Mouse (Mus musculus): ENCODE data around the gene Vmn1r74. TPM values are rescaled to one million over a fixed set of nuclear protein-coding genes. Genes with fewer than 3 reads are reported as not detected.
"Not testable (repeated sequence)": the region's sequence is repeated elsewhere in the genome, so short reads cannot be mapped to it uniquely, and the experiment has no call there.

Gene Vmn1r74
- not detected in 2 replicates for polyA plus RNA-seq (2014; fragmentation: Nextera tagmentation; extraction: Ambion mirVana)

DNA sequence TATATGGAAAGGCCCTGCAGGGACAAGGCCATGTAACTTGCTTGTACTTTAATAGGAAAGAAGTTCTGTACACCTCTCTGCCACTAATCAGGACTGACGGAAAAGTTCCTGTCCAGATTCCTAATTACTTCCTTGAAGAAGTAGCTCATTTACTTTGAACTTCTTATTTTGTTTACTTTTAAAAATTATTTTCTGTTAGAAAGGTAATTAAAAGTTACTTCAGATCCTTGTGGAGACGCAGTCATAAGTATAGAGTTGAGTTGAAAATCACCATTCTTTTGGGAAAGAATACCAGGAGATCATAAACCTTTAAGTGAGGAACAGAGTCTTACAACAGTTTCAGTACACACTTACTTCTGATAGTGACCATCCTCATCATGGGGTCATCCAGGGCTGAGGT is at the start of gene Vmn1r74:
TSS of gene Vmn1r74 (plus strand) at position 301 of the 400 bp plus-strand sequence.
- 71% methylated on average over 2 of the region's 2 CpGs for WGBS
- no peaks in the 10 kb centered on the region for H3K27me3 ChIP-seq (replicated peaks; ENCODE audit: control insufficient read depth, insufficient read depth, low read length)
- H3K4me3 ChIP-seq (ENCODE audit: low read depth, low read length): no peak within 1 kb of the TSS
- no peak within 1 kb of the TSS for H3K27ac ChIP-seq (ENCODE audit: low read depth, low read length)
- H3K9me3 ChIP-seq (ENCODE audit: control insufficient read depth, low read length): no peaks in the 10 kb centered on the region
- DNase-seq (ENCODE audit: low spot score): no peak
- H3K4me2 ChIP-seq: no peak within 1 kb of the TSS
- H3K9ac ChIP-seq (ENCODE audit: low read depth, low read length): no peak within 1 kb of the TSS
- ATAC-seq (replicated peaks; ENCODE audit: low FRiP score): no peak
- H3K4me1 ChIP-seq (replicated peaks; ENCODE audit: control insufficient read depth, insufficient read depth, low read length): no peaks in the 10 kb centered on the region
- no peaks in the 10 kb centered on the region for H3K36me3 ChIP-seq (ENCODE audit: control insufficient read depth, insufficient read depth, low read length)

DNA sequence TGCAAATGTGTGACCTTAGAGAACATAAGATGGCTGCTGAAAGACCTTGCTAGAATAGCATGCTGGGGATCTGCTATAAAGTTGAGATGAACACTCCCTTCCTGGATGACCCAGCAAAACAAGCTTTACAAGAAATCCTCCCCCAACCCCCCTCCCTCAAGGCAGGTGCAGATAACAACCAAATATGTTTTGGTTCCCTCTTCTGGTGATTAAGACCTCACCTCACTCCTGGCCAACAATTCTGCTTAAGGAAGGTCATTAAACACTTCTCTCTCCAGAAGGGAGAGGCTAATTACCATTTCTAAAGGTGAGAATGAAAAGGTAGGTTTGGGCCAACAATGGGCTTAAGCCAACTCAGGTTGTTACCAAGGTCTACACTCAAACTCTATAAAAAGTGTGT is 20.0 kb upstream of the Vmn1r74 start:
- Histone ChIP-seq H3K4me3 (ENCODE audit: low read depth, low read length) (no peak overlapping the region), H3K9ac (ENCODE audit: low read depth, low read length) (no peak overlapping the region), H3K27ac (ENCODE audit: low read depth, low read length) (no peak overlapping the region), H3K9me3 (ENCODE audit: control insufficient read depth, low read length) (peaks cover 5% of the 10 kb centered on the region), H3K4me1 (replicated peaks; ENCODE audit: control insufficient read depth, insufficient read depth, low read length) (no peaks in the 10 kb centered on the region), H3K4me2 (no peak overlapping the region), H3K27me3 (replicated peaks; ENCODE audit: control insufficient read depth, insufficient read depth, low read length) (no peaks in the 10 kb centered on the region), H3K36me3 (ENCODE audit: control insufficient read depth, insufficient read depth, low read length) (no peaks in the 10 kb centered on the region)
- ATAC-seq (replicated peaks; ENCODE audit: low FRiP score) (no peak), DNase-seq (ENCODE audit: low spot score) (no peak)

DNA sequence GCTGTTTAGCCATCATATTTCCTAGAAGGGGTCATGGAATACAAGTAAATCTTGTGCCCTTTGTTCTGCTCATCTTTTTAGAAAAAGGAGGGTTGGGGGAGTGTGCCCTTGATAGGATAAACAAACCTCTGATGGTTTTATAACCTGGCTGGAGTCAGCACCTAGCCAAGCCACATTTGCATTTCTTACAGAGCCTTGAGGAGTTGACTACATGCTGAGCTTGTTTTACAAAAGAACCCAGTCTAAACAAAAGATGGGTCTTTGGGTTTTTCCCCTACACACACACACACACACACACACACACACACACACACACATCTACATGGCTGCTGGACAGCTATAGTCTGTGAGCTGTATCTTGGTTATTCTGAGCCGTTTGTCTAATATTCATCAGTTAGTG is 11.6 kb upstream of the Vmn1r74 start:
- Histone ChIP-seq H3K27ac (ENCODE audit: low read depth, low read length) (no peak overlapping the region), H3K4me2 (no peak overlapping the region), H3K4me1 (replicated peaks; ENCODE audit: control insufficient read depth, insufficient read depth, low read length) (no peaks in the 10 kb centered on the region), H3K36me3 (ENCODE audit: control insufficient read depth, insufficient read depth, low read length) (no peaks in the 10 kb centered on the region), H3K9me3 (ENCODE audit: control insufficient read depth, low read length) (peaks cover 3% of the 10 kb centered on the region; the same call in 1 of the 2 replicates), H3K9ac (ENCODE audit: low read depth, low read length) (no peak overlapping the region), H3K27me3 (replicated peaks; ENCODE audit: control insufficient read depth, insufficient read depth, low read length) (no peaks in the 10 kb centered on the region), H3K4me3 (ENCODE audit: low read depth, low read length) (no peak overlapping the region)
- WGBS: 93% methylated on average over 1 of the region's 1 CpGs
- DNase-seq (ENCODE audit: low spot score) (no peak), ATAC-seq (replicated peaks; ENCODE audit: low FRiP score) (no peak)

GRCm38 (mm10) chr7:11823246-11823645 is 10.5 kb upstream of the Vmn1r74 start:
- H3K9me3 ChIP-seq (ENCODE audit: control insufficient read depth, low read length); H3K36me3 ChIP-seq (ENCODE audit: control insufficient read depth, insufficient read depth, low read length); ATAC-seq (replicated peaks; ENCODE audit: low FRiP score); H3K4me2 ChIP-seq; DNase-seq (ENCODE audit: low spot score); H3K4me3 ChIP-seq (ENCODE audit: low read depth, low read length); H3K27ac ChIP-seq (ENCODE audit: low read depth, low read length); H3K4me1 ChIP-seq (replicated peaks; ENCODE audit: control insufficient read depth, insufficient read depth, low read length); H3K27me3 ChIP-seq (replicated peaks; ENCODE audit: control insufficient read depth, insufficient read depth, low read length); H3K9ac ChIP-seq (ENCODE audit: low read depth, low read length): not testable (repeated sequence)
- whole genome bisulfite sequencing: 84% methylated on average over 9 of the region's 9 CpGs

- H3K4me1 ChIP-seq (replicated peaks; ENCODE audit: control insufficient read depth, insufficient read depth, low read length): no peaks in the 10 kb centered on the region
- no peak within 1 kb of the TSS for H3K4me2 ChIP-seq
- no peaks in the 10 kb centered on the region for H3K9me3 ChIP-seq (ENCODE audit: control insufficient read depth, low read length)
- H3K4me3 ChIP-seq (ENCODE audit: low read depth, low read length): no peak within 1 kb of the TSS
- no peaks in the 10 kb centered on the region for H3K27me3 ChIP-seq (replicated peaks; ENCODE audit: control insufficient read depth, insufficient read depth, low read length)
- H3K9ac ChIP-seq (ENCODE audit: low read depth, low read length): no peak within 1 kb of the TSS
- ATAC-seq (replicated peaks; ENCODE audit: low FRiP score) (no peak), DNase-seq (ENCODE audit: low spot score) (no peak)
- no peaks in the 10 kb centered on the region for H3K36me3 ChIP-seq (ENCODE audit: control insufficient read depth, insufficient read depth, low read length)
- no peak within 1 kb of the TSS for H3K27ac ChIP-seq (ENCODE audit: low read depth, low read length)
Measured at GRCm38 (mm10) chr7:11874330-11874729, 40.5 kb downstream of the Vmn1r74 start, which contains the start of gene Vmn1r75. Gene Vmn1r75 (plus strand): TSS chr7:11874630.

Other genes with a start within 250 kb of the Vmn1r74 start
- not detected in 2 replicates for gene Zscan4-ps3, start 224.7 kb upstream of the Vmn1r74 start, polyA plus RNA-seq (2014; fragmentation: Nextera tagmentation; extraction: Ambion mirVana)
- gene Vmn1r72, start 153.8 kb upstream of the Vmn1r74 start, polyA plus RNA-seq (2014; fragmentation: Nextera tagmentation; extraction: Ambion mirVana): not detected in 2 replicates
- not detected in 2 replicates for gene Vmn1r73, start 103.7 kb upstream of the Vmn1r74 start, polyA plus RNA-seq (2014; fragmentation: Nextera tagmentation; extraction: Ambion mirVana)
- not detected in 2 replicates for gene Vmn1r75, start 40.6 kb downstream of the Vmn1r74 start, polyA plus RNA-seq (2014; fragmentation: Nextera tagmentation; extraction: Ambion mirVana)
- gene Vmn1r76, start 104.2 kb downstream of the Vmn1r74 start, polyA plus RNA-seq (2014; fragmentation: Nextera tagmentation; extraction: Ambion mirVana): not detected in 2 replicates
- gene Vmn1r77, start 202.8 kb downstream of the Vmn1r74 start, polyA plus RNA-seq (2014; fragmentation: Nextera tagmentation; extraction: Ambion mirVana): not detected in 2 replicates